ENCODE assay signal across 26 mouse cellular contexts in genomic region chr17:34957291-34957690, GRCm38 (mm10). TPM values are rescaled to one million over a fixed set of nuclear protein-coding genes. Genes with fewer than 3 reads are reported as not detected.
A peak's percentile ranks its signal among the peaks of the same experiment; 100 is the strongest.
DNase-seq lines count a peak whose midpoint lies in the region; ATAC-seq and TF ChIP-seq lines count a peak whose summit lies in the region.
"Not testable (repeated sequence)": the region's sequence is repeated elsewhere in the genome, so short reads cannot be mapped to it uniquely, and the experiment has no call there.
"Had no signal": no experiment of that assay in that cellular context is flagged by ENCODE, and none has a peak within 500 bp of the region (broad histone marks: within the 10 kb centered on the region; RNA-seq: fewer than 3 reads in every experiment).

No protein-coding gene starts in this region.

- not testable (repeated sequence) for H3K9me3 ChIP-seq in ES-Bruce4 (replicated peaks; ENCODE audit: control insufficient read depth, insufficient read depth, low read length, poor library complexity, severe bottlenecking); heart, embryonic 16.5 days (replicated peaks; ENCODE audit: control insufficient read depth, low read length); stomach, embryonic 16.5 days (replicated peaks; ENCODE audit: control insufficient read depth, low read length)

- not testable (repeated sequence) for H3K79me2 ChIP-seq in liver, adult 2 months (ENCODE audit: control insufficient read depth, insufficient read depth, low read length)

- H3K27me3 ChIP-seq in ES-Bruce4 (ENCODE audit: control insufficient read depth, insufficient read depth, low read length, poor library complexity, severe bottlenecking); heart, embryonic 16.5 days (ENCODE audit: control insufficient read depth, insufficient read depth, low read length); kidney, adult 2 months (replicated peaks; ENCODE audit: control insufficient read depth, insufficient read depth, low read length); liver, adult 2 months (ENCODE audit: control insufficient read depth, insufficient read depth, low read length); small intestine, adult 2 months (ENCODE audit: control insufficient read depth, insufficient read depth, low read length); stomach, embryonic 16.5 days (ENCODE audit: control insufficient read depth, insufficient read depth, low read length): not testable (repeated sequence)

- not testable (repeated sequence) for TF ChIP-seq EP300 in ES-Bruce4 (IDR thresholded peaks at IDR 0.05; ENCODE audit: insufficient read depth, low read depth, low read length)

- not testable (repeated sequence) for H3K4me2 ChIP-seq in heart, embryonic 16.5 days (ENCODE audit: low read depth, low read length)
- peak overlapping the region; percentile 19; the same call in 1 of the 2 replicates for H3K4me2 ChIP-seq in stomach, embryonic 16.5 days (ENCODE audit: low read depth, low read length)

- H3K27ac ChIP-seq in ES-Bruce4 (ENCODE audit: insufficient read depth, low read length); brown adipose tissue, adult 24 weeks (replicated peaks; ENCODE audit: low read depth, low read length); heart, embryonic 16.5 days (ENCODE audit: low read length); kidney, adult 2 months (ENCODE audit: insufficient read depth, low read depth, low read length); liver, adult 2 months (replicated peaks; ENCODE audit: insufficient read depth, low read depth, low read length); small intestine, adult 2 months (ENCODE audit: insufficient read depth, low read depth, low read length); stomach, embryonic 16.5 days (ENCODE audit: low read length): not testable (repeated sequence)

- TF ChIP-seq CTCF in ES-Bruce4 (IDR thresholded peaks at IDR 0.05; ENCODE audit: low read depth, low read length); kidney, adult 2 months (conservative IDR thresholded peaks at IDR 0.05; ENCODE audit: insufficient read depth, insufficient read length, low read depth, low read length); liver, adult 2 months (IDR thresholded peaks at IDR 0.05; ENCODE audit: low read depth, low read length); small intestine, adult 2 months (IDR thresholded peaks at IDR 0.05; ENCODE audit: extremely low read depth, insufficient read length, insufficient replicate concordance, low read depth, low read length): not testable (repeated sequence)

- H3K36me3 ChIP-seq in ES-Bruce4 (ENCODE audit: control insufficient read depth, insufficient read depth, low read length, poor library complexity, severe bottlenecking); heart, embryonic 16.5 days (ENCODE audit: control insufficient read depth, insufficient read depth); kidney, adult 2 months (ENCODE audit: control insufficient read depth, insufficient read depth, low read length); liver, adult 2 months (ENCODE audit: control insufficient read depth, insufficient read depth, low read length); small intestine, adult 2 months (ENCODE audit: control insufficient read depth, insufficient read depth, low read length); stomach, embryonic 16.5 days (ENCODE audit: control insufficient read depth, insufficient read depth, low read length): not testable (repeated sequence)

- peak; percentile 94 for DNase-seq in heart, adult 11 months
- DNase-seq in kidney, adult 2 months; liver, adult 2 months (ENCODE audit: extremely low read depth, low read depth, low spot score): not testable (repeated sequence)

- TF ChIP-seq POLR2A in ES-Bruce4 (IDR thresholded peaks at IDR 0.05; ENCODE audit: insufficient read depth, low read length); kidney, adult 2 months (IDR thresholded peaks at IDR 0.05; ENCODE audit: low read depth, low read length); liver, adult 2 months (IDR thresholded peaks at IDR 0.05; ENCODE audit: extremely low read depth, insufficient read depth, low read length); small intestine, adult 2 months (IDR thresholded peaks at IDR 0.05; ENCODE audit: low read depth, low read length): not testable (repeated sequence)

- H3K4me1 ChIP-seq in ES-Bruce4 (ENCODE audit: control insufficient read depth, insufficient read depth, low read length); brown adipose tissue, adult 24 weeks (ENCODE audit: control insufficient read depth, insufficient read depth, insufficient read length, low read length); heart, embryonic 16.5 days (ENCODE audit: control insufficient read depth, insufficient read depth, low read length); kidney, adult 2 months (ENCODE audit: control insufficient read depth, insufficient read depth, low read length); liver, adult 2 months (ENCODE audit: control insufficient read depth, insufficient read depth, low read length); small intestine, adult 2 months (ENCODE audit: control insufficient read depth, insufficient read depth, insufficient read length, low read length): not testable (repeated sequence)
- peaks cover 15% of the 10 kb centered on the region for H3K4me1 ChIP-seq in stomach, embryonic 16.5 days (ENCODE audit: control insufficient read depth, insufficient read depth, low read length)

- 12% methylated on average over 33 of the region's 40 CpGs for WGBS in heart, embryonic 16.5 days
- WGBS in kidney, adult 2 months = 22% methylated on average over 39 of the region's 40 CpGs
- WGBS in liver, adult 2 months = 9% methylated on average over 31 of the region's 40 CpGs
- 9% methylated on average over 36 of the region's 40 CpGs for WGBS in small intestine, adult 2 months
- WGBS in stomach, embryonic 16.5 days = 13% methylated on average over 29 of the region's 40 CpGs

- H3K9ac ChIP-seq in ES-Bruce4 (ENCODE audit: low read depth, poor library complexity, severe bottlenecking); heart, embryonic 16.5 days (ENCODE audit: low read length); liver, adult 2 months (ENCODE audit: low read depth, low read length); stomach, embryonic 16.5 days (ENCODE audit: low read length): not testable (repeated sequence)

- not testable (repeated sequence) for ATAC-seq in heart, embryonic 16.5 days (replicated peaks; ENCODE audit: extremely low read depth, insufficient read depth, low FRiP score); stomach, embryonic 16.5 days (ENCODE audit: insufficient read depth, low FRiP score)

- peak overlapping the region; percentile 4; the same call in 1 of the 2 replicates for H3K4me3 ChIP-seq in ES-Bruce4 (ENCODE audit: low read depth, low read length)
- H3K4me3 ChIP-seq in brown adipose tissue, adult 24 weeks (ENCODE audit: insufficient read depth, low read depth, low read length) = peak overlapping the region; percentile 27; the same call in 1 of the 2 replicates
- H3K4me3 ChIP-seq in heart, embryonic 16.5 days (ENCODE audit: low read length) = 0 out of 2 replicates have a peak overlapping the region, but pooled peaks have one; percentile 8
- H3K4me3 ChIP-seq in kidney, adult 2 months (ENCODE audit: insufficient read depth, low read depth, low read length) = peak overlapping the region; percentile 44; the same call in 1 of the 2 replicates
- H3K4me3 ChIP-seq in liver, adult 2 months (ENCODE audit: insufficient read depth, low read depth, low read length) = peak overlapping the region; percentile 18; the same call in 1 of the 2 replicates
- H3K4me3 ChIP-seq in small intestine, adult 2 months (ENCODE audit: low read depth, low read length) = peak overlapping the region; percentile 43
- H3K4me3 ChIP-seq in stomach, embryonic 16.5 days (replicated peaks; ENCODE audit: low read length) = peak overlapping the region; percentile 11; the same call in 1 of the 2 replicates

RNA-seq across cellular contexts. Expression of gene Hspa1b, which starts 1.7 kb away (rescaled TPM):
- polyA plus RNA-seq in ES-Bruce4 (2011; ENCODE audit: insufficient read depth, insufficient read length, low read depth, missing spikeins) = 2.6 and 3.0 TPM in 2 replicates
- 5.2 and 26.8 TPM in 2 replicates for polyA plus RNA-seq in brown adipose tissue, adult 24 weeks (2012; ENCODE audit: insufficient read depth, insufficient read length, missing spikeins)
- 0.11 and 0.18 TPM in 2 replicates for polyA plus RNA-seq in heart, embryonic 16.5 days (2015; fragmentation: Nextera tagmentation; extraction: Ambion mirVana)
- polyA plus RNA-seq in kidney, adult 2 months (2012; rRNA removed) = 38.8 and 56.5 TPM in 2 replicates
- 3.6 and 10.1 TPM in 2 replicates for total RNA-seq in liver, adult 2 months (2014; rRNA removed)
- polyA plus RNA-seq in liver, adult 2 months (2012; rRNA removed) = 10.0 and 11.2 TPM in 2 replicates
- 17.1 and 19.8 TPM in 2 replicates for polyA plus RNA-seq in small intestine, adult 2 months (2012; rRNA removed)
- 0.94 and 1.4 TPM in 2 replicates for polyA plus RNA-seq in stomach, embryonic 16.5 days (2015; fragmentation: Nextera tagmentation; extraction: Ambion mirVana)
- polyA plus RNA-seq: forebrain, embryonic 11.5 days; forebrain, embryonic 14.5 days had no signal

RNA-seq across cellular contexts. Expression of gene Gm20481, which starts 12.4 kb away (rescaled TPM):
- not detected in 2 replicates for polyA plus RNA-seq in ES-Bruce4 (2011; ENCODE audit: insufficient read depth, insufficient read length, low read depth, missing spikeins)
- not detected in 2 replicates for polyA plus RNA-seq in brown adipose tissue, adult 24 weeks (2012; ENCODE audit: insufficient read depth, insufficient read length, missing spikeins)
- polyA plus RNA-seq in heart, embryonic 16.5 days (2015; fragmentation: Nextera tagmentation; extraction: Ambion mirVana) = not detected in 2 replicates
- polyA plus RNA-seq in kidney, adult 2 months (2012; rRNA removed) = not detected in 2 replicates
- total RNA-seq in liver, adult 2 months (2014; rRNA removed) = not detected in 2 replicates
- not detected in 2 replicates for polyA plus RNA-seq in liver, adult 2 months (2012; rRNA removed)
- polyA plus RNA-seq in small intestine, adult 2 months (2012; rRNA removed) = not detected in 2 replicates
- 0.27 TPM in 1 of 2 replicates, not detected in the other for polyA plus RNA-seq in stomach, embryonic 16.5 days (2015; fragmentation: Nextera tagmentation; extraction: Ambion mirVana)
- total RNA-seq: adrenal gland, postnatal 25 days; forebrain, postnatal 0 days; gastrocnemius, adult 8-10 months; gastrocnemius, postnatal 25 days; heart, adult 8-10 months; heart, postnatal 14 days; heart, postnatal 4 days; hindbrain, postnatal 0 days had no signal
- polyA plus RNA-seq: brain, embryonic 14.5 days; embryonic facial prominence, embryonic 11.5 days; embryonic facial prominence, embryonic 14.5 days; forebrain, embryonic 11.5 days; forebrain, embryonic 14.5 days; forebrain, postnatal 0 days; G1E; heart, embryonic 11.5 days; heart, embryonic 15.5 days; hindbrain, embryonic 14.5 days; hindbrain, postnatal 0 days had no signal

RNA-seq across cellular contexts. Expression of gene Hspa1a, which starts 14.7 kb away (rescaled TPM):
- polyA plus RNA-seq in ES-Bruce4 (2011; ENCODE audit: insufficient read depth, insufficient read length, low read depth, missing spikeins) = 1.9 and 2.5 TPM in 2 replicates
- 6.3 and 18.9 TPM in 2 replicates for polyA plus RNA-seq in brown adipose tissue, adult 24 weeks (2012; ENCODE audit: insufficient read depth, insufficient read length, missing spikeins)
- 3.9 and 4.4 TPM in 2 replicates for polyA plus RNA-seq in heart, embryonic 16.5 days (2015; fragmentation: Nextera tagmentation; extraction: Ambion mirVana)
- polyA plus RNA-seq in kidney, adult 2 months (2012; rRNA removed) = 23.4 and 31.5 TPM in 2 replicates
- 0.18 and 0.60 TPM in 2 replicates for total RNA-seq in liver, adult 2 months (2014; rRNA removed)
- polyA plus RNA-seq in liver, adult 2 months (2012; rRNA removed) = 0.45 TPM in 2 replicates
- 8.9 and 9.3 TPM in 2 replicates for polyA plus RNA-seq in small intestine, adult 2 months (2012; rRNA removed)
- 13.7 and 16.3 TPM in 2 replicates for polyA plus RNA-seq in stomach, embryonic 16.5 days (2015; fragmentation: Nextera tagmentation; extraction: Ambion mirVana)
- total RNA-seq: G1E had no signal

RNA-seq across cellular contexts. Expression of gene Hspa1l, which starts 15.2 kb away (rescaled TPM):
- polyA plus RNA-seq in ES-Bruce4 (2011; ENCODE audit: insufficient read depth, insufficient read length, low read depth, missing spikeins) = 0.25 TPM in 1 of 2 replicates, not detected in the other
- polyA plus RNA-seq in brown adipose tissue, adult 24 weeks (2012; ENCODE audit: insufficient read depth, insufficient read length, missing spikeins) = 0.48 and 0.71 TPM in 2 replicates
- polyA plus RNA-seq in heart, embryonic 16.5 days (2015; fragmentation: Nextera tagmentation; extraction: Ambion mirVana) = 3.1 and 4.2 TPM in 2 replicates
- polyA plus RNA-seq in kidney, adult 2 months (2012; rRNA removed) = 0.33 and 0.58 TPM in 2 replicates
- 0.18 TPM in 1 of 2 replicates, not detected in the other for total RNA-seq in liver, adult 2 months (2014; rRNA removed)
- 0.05 TPM in 1 of 2 replicates, not detected in the other for polyA plus RNA-seq in liver, adult 2 months (2012; rRNA removed)
- 0.06 and 0.14 TPM in 2 replicates for polyA plus RNA-seq in small intestine, adult 2 months (2012; rRNA removed)
- polyA plus RNA-seq in stomach, embryonic 16.5 days (2015; fragmentation: Nextera tagmentation; extraction: Ambion mirVana) = 0.96 and 1.4 TPM in 2 replicates
- polyA plus RNA-seq: G1E; inflammation-experienced regulatory T-cells, adult 6 months had no signal

RNA-seq across cellular contexts. Expression of gene Lsm2, which starts 24.4 kb away (rescaled TPM):
- 163 and 166 TPM in 2 replicates for polyA plus RNA-seq in ES-Bruce4 (2011; ENCODE audit: insufficient read depth, insufficient read length, low read depth, missing spikeins)
- 22.4 and 29.8 TPM in 2 replicates for polyA plus RNA-seq in brown adipose tissue, adult 24 weeks (2012; ENCODE audit: insufficient read depth, insufficient read length, missing spikeins)
- polyA plus RNA-seq in heart, embryonic 16.5 days (2015; fragmentation: Nextera tagmentation; extraction: Ambion mirVana) = 132 and 134 TPM in 2 replicates
- 70.2 and 88.2 TPM in 2 replicates for polyA plus RNA-seq in kidney, adult 2 months (2012; rRNA removed)
- total RNA-seq in liver, adult 2 months (2014; rRNA removed) = 7.9 and 11.1 TPM in 2 replicates
- 55.1 and 63.0 TPM in 2 replicates for polyA plus RNA-seq in liver, adult 2 months (2012; rRNA removed)
- polyA plus RNA-seq in small intestine, adult 2 months (2012; rRNA removed) = 51.7 and 82.1 TPM in 2 replicates
- 145 and 146 TPM in 2 replicates for polyA plus RNA-seq in stomach, embryonic 16.5 days (2015; fragmentation: Nextera tagmentation; extraction: Ambion mirVana)
